Mouse (Mus musculus) heart, adult 11 months (tissue): ENCODE measurements at regions not wholly inside any gene's neighbourhood (a gene's known extent, or its start where the extent isn't known, plus 50 kb on each side); places are given as distances from the start of the nearest gene placed in this dataset.

Experiments used
- DNase-seq: peaks from one replicate; pipeline ENCODE4 v3.0.0; 2022

GRCm38 (mm10) chr8:35188531-35188930, 577.1 kb upstream of the Gm19410 start:
- DNase-seq: peak; percentile 75

GRCm38 (mm10) chr8:35189695-35190094, 575.9 kb upstream of the Gm19410 start:
- DNase-seq: peak; percentile 57

DNA sequence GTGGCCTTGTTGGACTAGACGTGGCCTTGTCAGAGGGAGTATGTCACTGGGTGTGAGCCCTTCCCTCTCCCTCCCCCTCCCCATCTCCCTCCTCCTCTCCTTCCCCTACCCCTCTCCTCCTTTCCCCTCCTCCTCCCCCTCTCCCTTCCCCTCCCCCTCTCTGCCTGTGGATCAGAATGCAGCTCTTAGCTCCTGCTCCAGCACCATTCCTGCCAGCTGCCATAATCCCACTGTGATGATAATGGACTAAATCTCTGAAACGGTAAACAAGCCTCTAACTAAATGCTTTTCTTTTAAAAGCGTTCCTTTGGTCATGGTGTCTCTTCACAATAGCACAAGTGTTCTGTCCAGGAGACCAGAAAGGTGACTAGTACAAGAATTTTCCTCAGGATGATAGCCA, 573.1 kb upstream of the Gm19410 start:
- DNase-seq: no peak

DNA sequence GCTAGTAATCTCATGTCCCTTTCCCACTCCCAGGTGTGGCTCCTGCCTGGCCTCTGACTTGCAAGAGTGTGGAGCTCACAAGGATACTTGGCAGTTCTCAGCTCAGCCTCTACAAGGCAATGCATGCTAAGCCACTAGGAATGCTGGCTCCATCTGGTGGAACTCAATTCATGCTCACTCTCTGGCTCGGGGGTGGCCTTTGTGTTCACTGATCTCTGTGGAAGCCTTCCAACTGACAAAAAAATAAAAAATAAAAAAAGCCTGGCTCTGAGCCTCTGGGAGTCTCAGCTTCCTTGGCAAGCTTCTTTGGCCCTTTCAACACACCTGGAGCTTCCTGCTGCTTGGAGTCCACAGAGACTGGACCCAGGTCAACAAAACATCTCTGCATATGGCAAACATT, 571.8 kb upstream of the Gm19410 start:
- peak; percentile 89 for DNase-seq

- no peak for DNase-seq
Measured at GRCm38 (mm10) chr8:35196189-35196588, 569.4 kb upstream of the Gm19410 start.

DNA sequence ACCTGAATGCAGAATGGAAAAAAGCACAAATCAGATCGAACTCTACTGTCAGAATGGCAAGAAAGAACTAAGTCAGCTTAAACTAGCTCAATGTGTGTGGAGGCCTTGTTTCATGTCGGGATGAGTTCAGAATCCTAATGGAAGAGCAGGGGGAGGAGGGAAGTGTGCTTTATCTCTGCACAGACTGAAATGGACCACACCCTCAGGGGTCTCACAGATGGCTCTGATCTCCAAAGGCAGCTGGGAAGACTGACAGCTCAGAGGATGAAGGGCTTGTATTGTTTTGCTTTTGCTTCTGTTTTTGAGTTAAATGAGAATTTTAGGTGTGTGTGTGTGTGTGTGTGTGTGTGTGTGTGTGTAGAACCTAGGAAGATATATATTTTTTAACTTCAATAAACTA, 566.8 kb upstream of the Gm19410 start:
- DNase-seq: peak; percentile 65

DNA sequence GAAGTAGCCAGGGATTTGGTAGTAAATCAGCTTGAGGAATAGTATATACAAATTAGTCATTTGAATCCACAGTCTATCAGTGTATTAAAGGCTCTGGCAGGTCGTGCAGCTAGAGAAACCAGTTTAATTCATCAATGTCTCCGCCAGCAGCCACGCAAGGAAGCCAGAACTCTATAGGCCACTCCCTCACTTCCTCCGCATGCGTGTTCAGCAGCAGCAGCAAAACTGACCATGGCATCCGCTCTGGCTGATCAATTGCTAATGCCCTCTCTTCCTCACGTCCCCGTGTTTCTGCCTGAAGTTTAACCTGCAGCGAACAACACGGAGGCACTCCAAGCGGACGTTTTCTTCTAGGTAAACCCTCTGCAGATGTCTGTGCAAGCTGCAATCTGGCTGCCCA, 564.2 kb upstream of the Gm19410 start:
- peak; percentile 87 for DNase-seq

GRCm38 (mm10) chr8:35204971-35205370, 560.6 kb upstream of the Gm19410 start:
- peak; percentile 83 for DNase-seq

GRCm38 (mm10) chr8:35205536-35205935, 560.1 kb upstream of the Gm19410 start:
- peak; percentile 93 for DNase-seq

DNA sequence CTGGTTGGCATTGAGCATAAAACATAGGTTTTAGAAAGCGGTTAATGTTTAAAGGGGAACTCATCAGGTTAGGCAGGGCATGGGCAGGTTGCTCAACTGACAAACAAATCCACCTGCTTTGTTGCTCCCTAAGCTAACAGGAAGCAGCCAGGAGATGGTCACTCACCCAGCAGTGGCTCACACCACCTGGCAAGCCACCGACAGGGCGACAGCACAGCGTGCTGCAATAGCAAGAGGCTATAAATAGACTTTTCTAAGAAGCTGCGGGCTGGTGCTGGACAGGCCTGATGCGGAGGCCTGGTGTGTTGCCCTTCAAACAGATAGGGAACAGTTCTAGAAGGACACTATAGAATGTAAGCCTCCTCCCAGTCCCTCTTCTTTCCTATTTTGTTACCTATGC, 559.3 kb upstream of the Gm19410 start:
- DNase-seq: peak; percentile 97

GRCm38 (mm10) chr8:35208357-35208756, 557.2 kb upstream of the Gm19410 start:
- peak; percentile 71 for DNase-seq

DNA sequence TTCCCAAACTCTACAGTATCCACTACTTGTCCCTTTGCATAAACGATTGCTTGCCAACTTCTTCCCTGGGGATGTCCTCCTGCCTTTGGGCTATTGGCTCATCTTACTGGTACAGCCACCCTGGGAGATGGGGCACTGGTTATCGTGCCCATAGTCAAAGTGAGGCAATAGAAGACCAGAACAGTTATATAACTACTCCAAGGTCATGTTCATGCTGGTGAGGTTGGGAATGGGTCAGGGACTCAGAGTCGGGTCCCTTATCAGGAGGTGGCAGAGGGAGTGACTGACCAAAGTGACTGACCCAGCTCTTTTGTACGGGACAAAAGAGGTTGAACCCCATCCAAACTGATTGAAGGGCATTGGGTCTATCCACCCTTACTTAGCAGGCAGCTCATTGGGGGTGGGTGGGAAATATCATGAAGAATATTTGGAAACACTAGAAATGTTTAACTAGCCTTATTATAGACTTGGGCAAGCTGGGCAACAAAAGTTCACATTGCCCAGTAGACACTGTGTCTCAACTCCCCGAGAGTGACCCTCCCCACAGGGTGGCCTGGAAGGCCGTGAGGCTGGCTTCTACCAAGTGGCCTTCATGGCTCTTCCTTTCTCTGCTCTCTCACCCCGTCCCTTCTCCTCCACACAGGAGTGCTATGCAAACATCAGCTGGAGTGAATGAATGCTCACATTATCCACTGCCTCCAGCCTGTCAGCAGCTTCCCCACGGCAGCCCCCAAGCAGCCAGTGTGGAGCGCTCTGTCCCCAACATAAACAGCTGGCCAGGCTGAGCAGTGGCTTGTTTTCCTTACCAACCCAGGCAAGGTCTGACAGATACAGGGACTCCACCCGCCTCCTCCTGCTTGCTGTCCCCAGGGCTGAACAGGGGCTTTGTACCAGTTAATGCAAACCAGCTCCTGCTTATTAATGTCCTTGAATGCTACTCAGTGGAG, 553.8 kb upstream of the Gm19410 start:
- DNase-seq: peak; percentile 91

- DNase-seq: no peak
Measured at GRCm38 (mm10) chr8:35213515-35213914, 552.1 kb upstream of the Gm19410 start.

DNA sequence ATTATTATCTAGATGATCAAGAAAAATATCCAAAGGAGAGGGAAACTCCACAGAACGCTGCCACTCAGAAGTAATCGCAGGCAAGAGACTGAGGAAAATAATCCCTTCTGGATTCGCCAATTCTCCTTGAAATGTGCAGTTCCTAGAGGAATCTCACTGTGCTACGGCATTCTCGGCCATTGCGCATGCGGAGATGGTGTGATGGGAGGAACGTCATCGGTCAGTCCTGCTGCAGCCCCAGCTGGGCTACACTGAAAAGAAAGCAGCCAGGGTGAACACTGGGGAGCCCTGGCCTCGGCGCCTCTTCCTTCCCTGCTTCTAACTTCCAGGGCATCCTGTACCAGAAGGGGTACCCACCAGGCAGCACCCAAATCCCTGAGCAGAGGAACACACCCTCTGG, 548.0 kb upstream of the Gm19410 start:
- no peak for DNase-seq

DNA sequence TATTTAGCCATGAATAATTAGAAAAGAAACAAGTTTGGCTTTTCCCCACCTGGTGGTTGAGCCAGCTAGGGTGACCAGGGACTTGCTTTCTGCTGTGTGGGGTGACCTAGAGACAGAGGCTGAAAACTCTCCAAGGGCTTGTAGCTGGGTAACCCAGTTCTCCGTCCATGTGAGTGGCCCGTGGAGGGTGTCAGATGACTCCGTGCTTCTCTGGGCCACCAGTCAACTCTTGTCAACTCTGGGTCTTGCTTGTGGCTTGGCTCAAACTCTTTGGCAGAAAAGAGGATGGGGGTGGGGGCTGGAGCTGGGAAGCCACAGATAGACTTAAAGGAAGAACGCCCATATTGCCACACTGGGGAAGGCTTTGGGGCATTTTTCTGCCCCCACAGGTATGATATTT, 547.3 kb upstream of the Gm19410 start:
- peak; percentile 98 for DNase-seq

DNA sequence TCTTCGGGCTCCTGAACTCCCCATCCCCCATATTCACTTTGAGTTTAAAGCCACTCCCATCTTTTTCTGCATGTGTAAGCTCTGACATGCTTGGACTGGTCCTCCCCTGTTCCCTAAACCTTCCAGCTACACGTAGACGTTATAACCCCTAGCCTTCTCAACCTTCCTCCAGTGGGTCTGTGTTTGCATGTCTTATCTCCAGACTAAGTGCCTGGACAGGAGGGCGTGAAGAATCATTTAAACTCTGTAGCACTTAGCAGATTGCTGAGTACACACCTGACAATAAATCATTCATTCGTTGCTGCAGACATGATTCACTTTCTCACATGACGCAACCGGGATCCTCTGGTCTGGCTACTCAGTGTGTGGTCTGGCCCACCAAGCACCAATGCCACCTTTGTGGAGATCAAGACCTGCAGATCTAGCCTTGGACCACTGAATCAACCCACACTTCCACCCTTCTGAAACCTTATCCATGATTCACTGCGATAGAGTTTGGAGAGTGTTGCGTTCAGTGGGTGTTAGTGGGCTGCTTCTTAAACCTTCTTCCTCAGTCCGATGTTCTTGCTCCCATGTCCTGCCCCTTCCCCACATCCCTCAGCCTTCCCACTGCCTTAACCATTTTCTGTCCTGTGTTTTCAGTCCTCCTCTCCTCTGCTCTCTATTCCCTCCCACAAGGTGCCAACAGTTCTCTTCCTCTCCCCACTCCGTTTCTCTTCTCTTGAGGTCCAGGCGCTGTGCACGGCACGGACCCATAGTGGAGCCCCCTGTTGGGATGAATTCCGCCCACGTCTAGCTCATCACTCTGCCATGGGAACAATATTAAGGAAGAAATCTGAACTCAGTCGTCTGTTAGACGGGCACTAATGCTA, 541.3 kb upstream of the Gm19410 start:
- no peak for DNase-seq

- DNase-seq: no peak
Measured at GRCm38 (mm10) chr8:35224925-35225244, 540.7 kb upstream of the Gm19410 start.

DNA sequence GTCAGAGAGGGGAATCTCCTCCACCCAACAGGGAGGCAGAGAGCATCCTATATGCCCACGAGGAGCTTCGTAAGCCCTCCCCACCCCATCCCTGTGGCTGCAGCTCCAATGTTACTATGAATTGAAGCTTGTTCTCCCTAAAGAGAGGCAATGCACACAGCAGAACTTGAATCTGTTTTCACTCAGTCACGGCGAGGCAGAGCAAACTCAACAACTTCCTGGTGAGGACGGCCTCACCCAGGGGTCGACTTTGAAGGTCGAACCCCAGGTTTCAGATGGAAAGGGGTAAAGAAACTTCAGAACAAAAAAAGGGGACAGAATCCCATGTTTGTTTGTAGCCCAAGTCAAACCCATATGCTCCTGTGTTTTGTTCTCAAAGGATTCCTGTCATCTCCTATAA, 538.5 kb upstream of the Gm19410 start:
- no peak for DNase-seq

DNA sequence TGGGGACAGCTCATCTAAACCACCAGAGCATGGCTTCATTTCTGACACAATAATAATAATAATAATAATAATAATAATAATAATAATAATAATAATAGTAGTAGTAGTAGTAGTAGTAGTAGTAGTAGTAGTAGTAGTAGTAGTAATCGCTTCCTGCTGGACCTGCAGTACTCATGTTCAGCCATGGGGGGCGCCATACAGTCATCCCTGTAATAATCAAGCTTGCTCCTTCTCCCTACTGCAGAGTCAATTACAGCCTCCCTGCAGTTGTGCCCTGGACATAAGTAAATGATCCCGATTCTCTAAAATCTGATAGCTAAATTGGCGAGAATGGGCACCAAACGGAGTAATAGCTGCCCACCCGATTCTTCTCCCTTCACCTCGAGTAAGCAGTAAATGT, 537.1 kb upstream of the Gm19410 start:
- no peak for DNase-seq

- DNase-seq: peak; percentile 88
Measured at GRCm38 (mm10) chr8:35233520-35234186, 531.9 kb upstream of the Gm19410 start.

DNA sequence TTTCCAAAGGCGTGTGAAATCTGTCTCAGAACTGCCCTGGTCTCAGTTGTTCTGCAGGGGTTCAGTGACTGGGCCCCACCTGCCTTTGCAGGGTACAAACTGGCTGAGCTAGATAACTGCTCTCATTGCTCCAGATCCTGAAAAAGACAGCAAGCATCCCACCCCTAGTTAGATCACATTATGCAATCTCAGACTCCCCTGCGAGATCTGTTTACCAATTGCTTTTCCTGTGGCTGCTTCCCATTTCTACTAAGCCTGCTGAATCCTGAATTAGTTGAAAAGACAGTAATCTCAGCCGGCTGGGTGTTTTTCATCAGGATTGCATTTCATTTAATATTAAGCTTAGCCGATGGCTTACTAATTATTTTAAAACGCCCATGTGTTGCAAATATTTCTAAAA, 531.2 kb upstream of the Gm19410 start:
- DNase-seq: no peak

DNA sequence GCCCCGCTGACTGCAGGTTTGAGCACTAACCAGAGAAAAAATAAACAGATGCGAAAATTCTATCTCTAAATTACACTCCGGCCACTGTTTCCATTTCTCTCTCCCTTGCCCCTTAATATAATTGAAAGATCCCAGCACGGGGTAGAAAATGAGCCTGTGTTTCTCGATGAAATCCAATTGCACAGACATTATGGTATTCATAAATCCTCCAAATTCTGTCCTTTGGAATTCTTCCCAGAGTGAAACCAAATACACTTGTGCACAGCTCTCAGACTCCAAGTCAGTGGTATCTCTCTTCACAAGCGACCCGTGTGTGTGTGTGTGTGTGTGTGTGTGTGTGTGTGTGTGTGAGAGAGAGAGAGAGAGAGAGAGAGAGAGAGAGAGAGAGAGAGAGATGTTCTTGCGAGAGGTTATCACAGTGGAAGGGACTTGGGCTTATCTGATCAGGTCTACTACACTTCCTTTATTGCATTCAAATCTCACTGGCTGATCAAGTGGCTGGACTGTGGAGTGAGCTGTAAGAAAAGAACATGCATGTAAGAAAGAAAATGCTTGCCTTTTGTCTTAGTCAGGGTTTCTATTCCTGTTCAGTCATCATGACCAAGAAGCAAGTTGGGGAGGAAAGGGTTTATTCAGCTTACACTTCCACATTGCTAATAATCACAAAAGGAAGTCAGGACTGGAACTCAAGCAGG, 529.6 kb upstream of the Gm19410 start:
- no peak for DNase-seq

DNA sequence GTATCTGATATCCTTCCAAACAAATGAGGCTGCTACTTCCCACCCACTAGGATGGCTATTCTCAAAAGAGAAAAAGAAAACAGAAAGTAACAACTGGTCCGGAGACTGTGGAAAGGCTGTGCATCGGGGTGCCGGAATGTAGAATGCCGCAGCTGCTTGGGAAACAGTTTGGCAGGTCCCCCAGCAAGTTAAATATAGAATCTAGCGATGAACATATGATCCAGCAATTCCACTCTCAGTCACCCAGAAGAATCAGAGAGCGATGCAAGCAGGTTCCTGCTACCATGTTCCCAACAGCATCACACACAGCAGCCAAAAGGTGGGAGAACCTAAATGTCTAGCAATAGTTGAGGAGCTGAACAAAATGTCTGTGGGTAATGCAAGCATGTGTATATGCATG, 528.3 kb upstream of the Gm19410 start:
- DNase-seq: peak; percentile 81
